Mouse (Mus musculus) hindbrain, embryonic 16.5 days (tissue): Measurements from ENCODE around the gene Fam174a. TPM values are rescaled to one million over a fixed set of nuclear protein-coding genes. Genes with fewer than 3 reads are reported as not detected.

Source experiments
- ATAC-seq: fragments of 200-750 bp; cut with Nextera tagmentation; 2 replicates; pipeline ENCODE4 v1.8.0; 2017; ENCODE audit warnings: moderate TSS enrichment, moderate library complexity
- H3K27ac ChIP-seq: fragments of 300-500 bp; sonication (generic); 2 replicates; pipeline ENCODE4 v1.5.1; 2014; ENCODE audit warnings: low read depth, mild to moderate bottlenecking, control low read depth, low read length, moderate library complexity
- H3K27me3 ChIP-seq: fragments of 300-500 bp; sonication (generic); replicated peaks from 2 replicates; pipeline ENCODE4 v1.6.1; 2014; ENCODE audit warnings: low read length; ENCODE audit not compliant: control insufficient read depth, insufficient read depth
- H3K36me3 ChIP-seq: fragments of 300-500 bp; sonication (generic); 2 replicates; pipeline ENCODE4 v1.6.1; 2014; ENCODE audit warnings: mild to moderate bottlenecking, low read length, moderate library complexity, mixed read lengths; ENCODE audit not compliant: control insufficient read depth, insufficient read depth
- H3K4me1 ChIP-seq: fragments of 300-500 bp; sonication (generic); 2 replicates; pipeline ENCODE4 v1.6.1; 2014; ENCODE audit warnings: low read depth, low read length; ENCODE audit not compliant: control insufficient read depth, insufficient read depth
- H3K4me2 ChIP-seq: fragments of 300-500 bp; sonication (generic); 2 replicates; pipeline ENCODE4 v1.6.1; 2014; ENCODE audit warnings: mild to moderate bottlenecking, low read length, control low read depth, moderate library complexity
- H3K4me3 ChIP-seq: fragments of 300-500 bp; sonication (generic); 2 replicates; pipeline ENCODE4 v1.5.1; 2014; ENCODE audit warnings: mild to moderate bottlenecking, low read length, control low read depth, moderate library complexity
- H3K9ac ChIP-seq: fragments of 300-500 bp; sonication (generic); 2 replicates; pipeline ENCODE4 v1.6.1; 2014; ENCODE audit warnings: low read depth, mild to moderate bottlenecking, control low read depth, low read length, moderate library complexity
- H3K9me3 ChIP-seq: fragments of 300-500 bp; sonication (generic); 2 replicates; pipeline ENCODE4 v1.6.1; 2014; ENCODE audit warnings: mild to moderate bottlenecking, low read length, moderate library complexity; ENCODE audit not compliant: control insufficient read depth
- WGBS: fragments of 180-500 bp; shearing (Covaris S2); extraction: QIAGEN DNeasy Blood & Tissue Kit; methylation state at CpG from one replicate; pipeline ENCODE4 v1.1.7; 2014; 5-methylcytosine and 5-hydroxymethylcytosine counted together
- polyA plus RNA-seq: library from polyadenylated mRNA; unstranded; fragments of >200 nt; fragmentation: Nextera tagmentation; extraction: Ambion mirVana; gene quantifications from 2 replicates; pipeline ENCODE4 v1.2.1, GENCODE M21; 2015

Gene Fam174a
- polyA plus RNA-seq, 1 experiment from 2014 or later, result 32.4 TPM

GRCm38 (mm10) chr1:95326856-95327255 is 13.4 kb downstream of the Fam174a start:
- H3K36me3 ChIP-seq, result peaks cover 3% of the 10 kb centered on the region; the same call in 1 of the 2 replicates
- no peaks in the 10 kb centered on the region for H3K27me3 ChIP-seq
- no peaks in the 10 kb centered on the region for H3K9me3 ChIP-seq
- H3K4me2 ChIP-seq, result no peak overlapping the region
- no peaks in the 10 kb centered on the region for H3K4me1 ChIP-seq
- no peak overlapping the region for H3K9ac ChIP-seq
- no peak for ATAC-seq
- H3K27ac ChIP-seq, result no peak overlapping the region
- no peak overlapping the region for H3K4me3 ChIP-seq

GRCm38 (mm10) chr1:95339618-95340017 is 26.2 kb downstream of the Fam174a start:
- no peak overlapping the region for H3K4me2 ChIP-seq
- H3K4me1 ChIP-seq, result no peaks in the 10 kb centered on the region
- H3K9me3 ChIP-seq, result no peaks in the 10 kb centered on the region
- no peak overlapping the region for H3K27ac ChIP-seq
- no peak overlapping the region for H3K9ac ChIP-seq
- peaks cover 3% of the 10 kb centered on the region; the same call in 1 of the 2 replicates for H3K36me3 ChIP-seq
- no peak overlapping the region for H3K4me3 ChIP-seq
- ATAC-seq, result no peak
- no peaks in the 10 kb centered on the region for H3K27me3 ChIP-seq

GRCm38 (mm10) chr1:95342242-95342641 is 28.8 kb downstream of the Fam174a start:
- Histone ChIP-seq H3K9me3 (no peaks in the 10 kb centered on the region), H3K9ac (no peak overlapping the region), H3K4me3 (no peak overlapping the region), H3K4me1 (no peaks in the 10 kb centered on the region), H3K4me2 (no peak overlapping the region), H3K27me3 (no peaks in the 10 kb centered on the region), H3K36me3 (no peaks in the 10 kb centered on the region; the same call in 1 of the 2 replicates), H3K27ac (no peak overlapping the region)
- ATAC-seq, result no peak

GRCm38 (mm10) chr1:95343585-95344485 is 30.4 kb downstream of the Fam174a start:
- no peak for ATAC-seq
- Histone ChIP-seq H3K27ac (no peak overlapping the region), H3K9me3 (no peaks in the 10 kb centered on the region), H3K4me1 (no peaks in the 10 kb centered on the region), H3K27me3 (no peaks in the 10 kb centered on the region), H3K4me3 (no peak overlapping the region), H3K36me3 (no peaks in the 10 kb centered on the region), H3K9ac (no peak overlapping the region), H3K4me2 (no peak overlapping the region)
- 73% methylated on average over 5 of the region's 5 CpGs for WGBS

GRCm38 (mm10) chr1:95354146-95354545 is 40.7 kb downstream of the Fam174a start:
- ATAC-seq, result no peak
- no peak overlapping the region for H3K4me3 ChIP-seq
- WGBS, result 62% methylated on average over 1 of the region's 1 CpGs
- H3K9me3 ChIP-seq, result no peaks in the 10 kb centered on the region
- H3K4me1 ChIP-seq, result no peaks in the 10 kb centered on the region
- no peaks in the 10 kb centered on the region for H3K36me3 ChIP-seq
- no peak overlapping the region for H3K4me2 ChIP-seq
- H3K27ac ChIP-seq, result no peak overlapping the region
- no peaks in the 10 kb centered on the region for H3K27me3 ChIP-seq
- no peak overlapping the region for H3K9ac ChIP-seq

- H3K36me3 ChIP-seq, result no peaks in the 10 kb centered on the region
- H3K9ac ChIP-seq, result no peak overlapping the region
- WGBS, result 66% methylated on average over 4 of the region's 4 CpGs
- no peak for ATAC-seq
- no peaks in the 10 kb centered on the region for H3K9me3 ChIP-seq
- H3K27me3 ChIP-seq, result no peaks in the 10 kb centered on the region
- H3K4me2 ChIP-seq, result no peak overlapping the region
- H3K27ac ChIP-seq, result no peak overlapping the region
- H3K4me3 ChIP-seq, result no peak overlapping the region
- H3K4me1 ChIP-seq, result no peaks in the 10 kb centered on the region
These were observed 43.5 kb downstream of the Fam174a start for GRCm38 (mm10) chr1:95356904-95357303.

GRCm38 (mm10) chr1:95363692-95364091 is 50.3 kb downstream of the Fam174a start:
- no peak overlapping the region for H3K9ac ChIP-seq
- no peak for ATAC-seq
- H3K27ac ChIP-seq, result no peak overlapping the region
- H3K9me3 ChIP-seq, result no peaks in the 10 kb centered on the region
- no peaks in the 10 kb centered on the region for H3K27me3 ChIP-seq
- no peaks in the 10 kb centered on the region for H3K4me1 ChIP-seq
- no peaks in the 10 kb centered on the region for H3K36me3 ChIP-seq
- WGBS, result 68% methylated on average over 2 of the region's 2 CpGs
- H3K4me3 ChIP-seq, result no peak overlapping the region
- no peak overlapping the region for H3K4me2 ChIP-seq

GRCm38 (mm10) chr1:95366616-95367373 is 53.4 kb downstream of the Fam174a start:
- ATAC-seq, result no peak
- no peaks in the 10 kb centered on the region for H3K9me3 ChIP-seq
- H3K27me3 ChIP-seq, result no peaks in the 10 kb centered on the region
- no peaks in the 10 kb centered on the region for H3K4me1 ChIP-seq
- H3K4me2 ChIP-seq, result no peak overlapping the region
- H3K4me3 ChIP-seq, result no peak overlapping the region
- no peaks in the 10 kb centered on the region for H3K36me3 ChIP-seq
- no peak overlapping the region for H3K9ac ChIP-seq
- 79% methylated on average over 4 of the region's 4 CpGs for WGBS
- H3K27ac ChIP-seq, result no peak overlapping the region

GRCm38 (mm10) chr1:95367748-95368147 is 54.3 kb downstream of the Fam174a start:
- Histone ChIP-seq H3K9me3 (no peaks in the 10 kb centered on the region), H3K9ac (no peak overlapping the region), H3K4me2 (no peak overlapping the region), H3K4me3 (no peak overlapping the region), H3K27ac (no peak overlapping the region), H3K27me3 (no peaks in the 10 kb centered on the region), H3K4me1 (no peaks in the 10 kb centered on the region), H3K36me3 (no peaks in the 10 kb centered on the region)
- no peak for ATAC-seq
- WGBS, result 91% methylated on average over 4 of the region's 4 CpGs
